Mouse (Mus musculus) thymus, postnatal 4 days (tissue): ENCODE data around the gene Sbf2.
A peak's percentile ranks its signal among the peaks of the same experiment; 100 is the strongest.

ENCODE experiments used
- DNase-seq: peaks from one replicate; pipeline ENCODE4 v3.0.0; 2021

Sbf2 gene

DNA sequence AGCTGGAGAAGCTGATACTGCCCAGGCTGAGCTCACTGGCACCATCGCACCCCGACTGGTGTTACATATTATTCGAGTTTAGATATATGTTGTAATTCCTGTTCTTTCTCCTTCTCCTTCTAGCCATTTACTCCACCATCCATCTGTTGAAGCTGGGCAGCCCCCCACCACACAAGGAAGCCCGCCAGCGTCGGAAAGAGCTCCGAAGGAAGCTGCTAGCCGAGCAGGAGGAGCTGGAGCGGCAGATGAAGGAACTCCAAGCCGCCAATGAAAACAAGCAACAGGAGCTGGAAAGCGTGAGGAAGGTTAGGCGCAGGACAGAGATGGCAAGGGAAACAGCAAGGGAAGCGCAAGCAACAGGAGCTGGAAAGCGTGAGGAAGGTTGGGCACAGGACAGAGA, 344.9 kb downstream of the Sbf2 start:
- no peak for DNase-seq

DNA sequence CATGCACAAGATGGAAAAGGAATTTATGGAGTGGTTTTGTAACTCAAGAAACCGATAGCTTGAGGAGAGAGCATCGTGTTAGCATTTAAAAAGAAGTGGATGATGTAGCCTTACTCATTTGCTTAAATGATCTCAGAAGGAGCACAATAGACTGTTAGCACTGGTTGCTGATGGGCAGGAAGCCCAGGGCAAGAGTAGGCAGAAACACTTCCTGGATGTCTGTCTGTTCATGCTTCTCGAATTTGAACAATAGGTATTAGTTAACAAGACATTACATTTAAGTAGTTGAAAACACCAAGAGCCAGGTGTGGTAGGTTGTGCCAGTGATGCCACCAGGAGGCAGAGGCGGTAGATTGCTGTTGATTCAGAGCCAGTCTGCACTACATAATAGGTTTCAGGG, 346.2 kb downstream of the Sbf2 start:
- DNase-seq, result no peak

DNA sequence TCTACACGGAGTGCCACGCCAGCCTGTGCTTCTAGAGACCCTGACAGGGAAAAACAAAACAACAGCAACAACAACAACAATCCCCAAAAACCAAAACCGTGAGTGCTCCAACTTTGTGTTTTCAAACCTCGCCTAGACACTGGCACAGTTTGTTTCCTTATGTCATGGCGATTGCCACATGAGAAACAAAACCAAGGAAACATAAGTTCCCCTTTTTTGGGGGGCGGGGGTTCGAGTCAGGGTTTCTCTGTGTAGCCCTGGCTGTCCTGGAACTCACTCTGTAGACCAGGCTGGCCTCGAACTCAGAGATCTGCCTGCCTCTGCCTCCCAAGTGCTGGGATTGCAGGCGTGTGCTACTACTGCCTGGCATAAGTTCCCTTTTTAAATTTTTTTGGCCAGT, 346.7 kb downstream of the Sbf2 start:
- no peak for DNase-seq

DNA sequence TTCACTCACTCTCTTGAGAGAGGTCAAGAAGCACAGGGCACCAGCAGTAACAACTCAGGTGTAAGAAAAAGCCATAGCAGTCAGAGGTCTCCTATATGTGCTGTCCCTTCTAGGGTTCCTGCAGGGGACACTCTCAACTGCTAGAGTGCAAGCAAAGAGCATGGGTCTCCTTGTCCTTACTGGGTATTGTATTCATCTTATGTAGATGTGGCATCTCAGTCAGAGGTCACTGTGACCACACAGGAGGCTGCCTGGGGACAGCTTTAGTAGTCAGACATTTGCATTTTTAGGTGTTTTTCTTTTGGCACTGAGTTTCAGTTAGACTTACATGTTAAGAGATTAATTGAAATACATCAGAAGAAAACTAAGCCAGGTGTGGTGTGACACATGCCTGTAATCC, 347.7 kb downstream of the Sbf2 start:
- no peak for DNase-seq

DNA sequence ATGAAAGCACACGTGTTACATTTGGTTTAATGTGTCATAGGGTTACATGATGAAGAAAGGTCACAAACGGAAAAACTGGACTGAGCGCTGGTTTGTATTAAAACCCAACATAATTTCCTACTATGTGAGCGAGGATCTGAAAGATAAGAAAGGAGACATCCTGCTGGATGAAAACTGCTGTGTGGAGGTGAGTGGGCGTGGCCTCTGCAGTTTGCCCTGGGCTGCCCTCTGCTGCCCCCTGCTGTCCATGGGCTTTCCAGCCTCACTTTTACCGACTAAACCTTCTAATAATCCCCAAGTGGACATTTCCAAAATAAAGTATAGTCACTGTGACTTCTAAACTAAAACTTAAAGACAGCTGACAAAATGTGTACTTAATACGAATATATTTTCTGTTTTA, 348.9 kb downstream of the Sbf2 start:
- peak; percentile 96 for DNase-seq

DNA sequence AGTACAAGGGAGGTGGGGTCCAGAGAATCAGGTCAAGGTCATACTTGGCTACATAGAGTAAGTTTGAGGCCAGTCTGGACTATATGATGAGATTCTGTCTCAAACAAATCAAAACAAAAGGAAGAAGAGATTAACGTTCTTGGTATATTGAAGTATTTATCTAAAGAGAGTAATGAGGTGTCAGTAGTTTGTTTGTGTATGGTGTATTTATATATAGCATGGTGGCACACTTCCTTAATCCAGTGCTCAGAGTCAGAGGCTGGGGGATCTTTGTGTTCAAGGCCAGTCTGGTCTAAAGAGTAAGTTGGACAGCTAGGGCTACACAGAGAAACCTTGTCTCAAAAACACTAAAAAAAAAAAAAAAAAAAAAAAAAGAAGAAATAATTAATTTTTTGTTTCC, 351.2 kb downstream of the Sbf2 start:
- no peak for DNase-seq

DNA sequence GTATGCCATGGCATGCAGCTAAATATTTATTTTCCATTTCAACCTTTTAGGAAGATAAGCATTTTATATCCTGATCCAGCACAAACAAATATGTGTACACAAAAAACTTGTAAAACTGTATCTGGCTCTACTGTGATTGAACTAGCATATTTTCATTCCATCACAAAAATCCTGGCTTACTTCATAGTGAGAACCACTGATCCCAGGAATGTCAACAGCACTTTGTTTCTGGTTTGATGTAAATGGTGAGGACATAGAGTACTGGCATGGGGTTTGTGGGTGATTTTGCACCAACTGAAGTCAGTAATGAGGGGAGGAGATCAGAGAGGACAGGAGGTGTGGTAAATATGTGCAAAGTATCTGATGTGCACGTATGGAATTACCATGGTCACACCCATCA, 352.1 kb downstream of the Sbf2 start:
- no peak for DNase-seq

DNA sequence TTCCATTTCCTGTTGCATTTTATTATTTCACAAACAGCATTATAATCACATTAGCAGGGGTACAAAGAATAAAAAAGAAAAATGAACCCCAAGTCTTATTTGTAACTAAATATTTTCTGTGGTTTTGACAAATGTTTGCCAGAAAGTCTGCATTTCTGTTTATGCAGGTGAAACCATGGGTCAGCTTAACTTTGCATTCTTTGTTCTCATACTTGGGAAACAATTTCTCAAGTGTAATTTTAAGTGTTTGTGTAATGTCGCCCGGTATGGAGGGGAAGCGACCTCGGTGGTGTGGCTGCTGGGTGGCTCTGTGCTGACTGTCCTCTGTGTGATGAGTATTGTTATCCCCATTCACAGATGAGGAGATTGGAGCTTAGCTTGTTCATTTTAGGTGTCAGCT, 352.9 kb downstream of the Sbf2 start:
- DNase-seq, result no peak

DNA sequence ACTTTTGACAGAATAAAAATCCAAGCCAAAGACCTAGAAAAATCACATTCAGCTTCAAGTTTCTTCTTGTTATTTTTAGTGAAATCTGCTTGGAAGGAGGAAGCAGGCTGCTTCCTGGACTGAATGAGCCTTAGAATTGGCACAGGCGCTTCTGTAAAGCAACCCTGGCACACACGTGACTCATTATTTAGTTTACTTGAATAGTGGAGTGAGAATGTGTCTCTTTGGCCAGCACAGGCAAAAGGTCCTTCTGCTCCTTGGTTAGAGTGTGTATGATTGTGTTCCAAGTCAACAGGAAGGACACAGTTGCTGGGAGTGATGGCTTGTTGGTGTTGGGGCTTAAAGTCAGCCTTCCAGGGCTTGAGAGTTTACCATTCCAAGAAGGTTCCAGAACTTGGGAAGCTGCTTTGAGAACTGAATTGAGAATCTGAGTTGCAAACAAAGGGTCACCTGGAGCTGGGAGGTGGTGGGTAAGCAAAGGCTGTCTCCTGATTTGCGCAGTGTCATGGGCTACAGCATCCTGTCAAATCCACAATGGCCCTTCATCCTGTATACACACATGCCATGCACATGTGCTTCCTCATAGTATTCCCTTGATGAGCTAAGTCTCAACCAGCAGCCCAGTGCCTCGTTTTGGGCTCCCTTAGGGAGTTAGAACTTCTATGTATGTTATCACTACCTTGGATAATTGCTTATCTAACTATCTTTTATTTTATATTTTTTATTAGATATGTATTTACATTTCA, 354.6 kb downstream of the Sbf2 start:
- no peak for DNase-seq

DNA sequence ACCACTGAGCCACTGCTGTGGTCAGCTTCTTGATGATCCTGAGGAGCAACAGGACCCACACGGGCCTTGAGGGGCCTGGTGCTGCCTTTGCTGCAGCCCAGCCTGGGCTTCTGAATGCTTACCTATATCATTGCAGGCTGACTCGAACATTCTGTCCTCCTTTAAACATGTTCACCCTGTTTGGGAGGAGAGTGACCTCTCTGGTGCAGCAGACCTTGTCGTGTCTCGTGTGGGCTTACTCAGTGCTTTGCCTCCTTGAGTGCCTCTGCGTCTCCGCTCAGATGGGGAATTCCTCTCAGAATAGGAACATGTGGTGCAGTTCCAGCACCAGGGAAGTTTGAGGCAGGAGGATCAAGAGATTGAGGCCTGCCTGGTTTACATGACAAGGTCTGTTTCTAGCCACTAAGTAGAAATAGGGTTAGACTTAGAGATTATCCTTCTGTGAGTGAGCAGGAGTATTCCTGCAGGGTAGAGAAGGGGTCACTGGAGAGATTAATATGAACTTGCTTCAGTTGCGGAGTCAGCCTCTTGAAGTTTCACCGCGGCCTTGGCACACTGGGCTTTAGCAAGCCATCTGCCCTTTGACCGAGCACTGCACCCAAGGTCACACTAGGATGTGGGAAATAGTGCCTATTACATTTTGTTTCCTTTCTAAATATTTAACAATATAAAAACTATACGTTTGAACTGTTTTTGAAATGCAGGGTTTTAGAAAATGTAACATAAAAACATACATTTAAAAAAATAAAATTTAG, 356.3 kb downstream of the Sbf2 start:
- DNase-seq, result no peak
